10 mouse cellular contexts compared by ENCODE assay signal in genomic region chr1:168163521-168164233, GRCm38 (mm10).
A peak's percentile ranks its signal among the peaks of the same experiment; 100 is the strongest.
DNase-seq lines count a peak whose midpoint lies in the region; ATAC-seq lines count a peak whose summit lies in the region.
"Had no signal": no experiment of that assay in that cellular context is flagged by ENCODE, and none has a peak within 500 bp of the region (broad histone marks: within the 10 kb centered on the region; RNA-seq: fewer than 3 reads in every experiment).

No protein-coding gene starts in this region.

- peak; percentile 69; the same call in 1 of the 2 replicates for ATAC-seq in hindbrain, embryonic 14.5 days (ENCODE audit: low FRiP score)
- peak; percentile 40; the same call in 1 of the 2 replicates for ATAC-seq in midbrain, embryonic 13.5 days
- no peak for ATAC-seq in intestine, embryonic 16.5 days

- peak; percentile 5 for DNase-seq in ES-CJ7 (ENCODE audit: low read depth, low spot score)
- peak; percentile 65 for DNase-seq in adrenal gland, postnatal 14 days
- DNase-seq in hindbrain, embryonic 14.5 days (ENCODE audit: low spot score) = peak; percentile 30
- DNase-seq in right cerebral cortex, postnatal 14 days = no peak
- no peak for DNase-seq in natural killer cell, adult 2 months (ENCODE audit: low spot score in 2 of 2)
- DNase-seq: cerebellum, adult 2 months; heart, adult 2 months had no signal

- peaks cover 22% of the 10 kb centered on the region for H3K4me1 ChIP-seq in hindbrain, embryonic 14.5 days (replicated peaks; ENCODE audit: control insufficient read depth, insufficient read depth, low read length)
- H3K4me1 ChIP-seq in midbrain, embryonic 13.5 days (replicated peaks) = peaks cover 28% of the 10 kb centered on the region
- H3K4me1 ChIP-seq in intestine, embryonic 16.5 days (ENCODE audit: control insufficient read depth, insufficient read depth, low read length) = peaks cover 5% of the 10 kb centered on the region; the same call in 1 of the 2 replicates

- H3K27me3 ChIP-seq in hindbrain, embryonic 14.5 days (ENCODE audit: control insufficient read depth, insufficient read depth, low read length) = no peaks in the 10 kb centered on the region
- no peaks in the 10 kb centered on the region for H3K27me3 ChIP-seq in midbrain, embryonic 13.5 days
- no peaks in the 10 kb centered on the region for H3K27me3 ChIP-seq in intestine, embryonic 16.5 days (replicated peaks; ENCODE audit: control insufficient read depth, insufficient read depth, low read length)

- 28% methylated on average over 23 of the region's 23 CpGs for WGBS in hindbrain, embryonic 14.5 days
- 44% methylated on average over 23 of the region's 23 CpGs for WGBS in midbrain, embryonic 13.5 days
- 54% methylated on average over 23 of the region's 23 CpGs for WGBS in intestine, embryonic 16.5 days

- no peaks in the 10 kb centered on the region for H3K9me3 ChIP-seq in hindbrain, embryonic 14.5 days (ENCODE audit: control insufficient read depth, low read length)
- H3K9me3 ChIP-seq in midbrain, embryonic 13.5 days = no peaks in the 10 kb centered on the region
- H3K9me3 ChIP-seq in intestine, embryonic 16.5 days (ENCODE audit: control insufficient read depth, low read length) = no peaks in the 10 kb centered on the region
- H3K9me3 ChIP-seq: limb, embryonic 10.5 days had no signal

- peak overlapping the region; percentile 29; the same call in 1 of the 2 replicates for H3K9ac ChIP-seq in hindbrain, embryonic 14.5 days
- peak overlapping the region; percentile 2; the same call in 1 of the 2 replicates for H3K9ac ChIP-seq in midbrain, embryonic 13.5 days (replicated peaks)
- H3K9ac ChIP-seq in intestine, embryonic 16.5 days (ENCODE audit: low read depth, low read length) = no peak overlapping the region

- peaks cover 4% of the 10 kb centered on the region; the same call in 1 of the 2 replicates for H3K36me3 ChIP-seq in hindbrain, embryonic 14.5 days (replicated peaks; ENCODE audit: control insufficient read depth, insufficient read depth)
- H3K36me3 ChIP-seq in midbrain, embryonic 13.5 days = peaks cover 12% of the 10 kb centered on the region
- H3K36me3 ChIP-seq in intestine, embryonic 16.5 days (ENCODE audit: control insufficient read depth, insufficient read depth, low read length) = 0 out of 2 replicates have a peak, but pooled peaks cover 1% of the 10 kb centered on the region

- peak overlapping the region; percentile 66 for H3K27ac ChIP-seq in hindbrain, embryonic 14.5 days
- peak overlapping the region; percentile 72 for H3K27ac ChIP-seq in midbrain, embryonic 13.5 days
- H3K27ac ChIP-seq in intestine, embryonic 16.5 days (ENCODE audit: low read length) = no peak overlapping the region
- H3K27ac ChIP-seq: heart, adult 2 months; limb, embryonic 10.5 days had no signal

- H3K4me3 ChIP-seq in hindbrain, embryonic 14.5 days (replicated peaks; ENCODE audit: low read length) = peak overlapping the region; percentile 11; the same call in 1 of the 2 replicates
- no peak overlapping the region; the same call in 1 of the 2 replicates for H3K4me3 ChIP-seq in midbrain, embryonic 13.5 days (replicated peaks)
- H3K4me3 ChIP-seq in intestine, embryonic 16.5 days (ENCODE audit: low read length) = no peak overlapping the region
- H3K4me3 ChIP-seq: heart, adult 2 months; limb, embryonic 10.5 days had no signal

- peak overlapping the region; percentile 45 for H3K4me2 ChIP-seq in hindbrain, embryonic 14.5 days (replicated peaks)
- peak overlapping the region; percentile 32 for H3K4me2 ChIP-seq in midbrain, embryonic 13.5 days (replicated peaks)
- H3K4me2 ChIP-seq in intestine, embryonic 16.5 days (ENCODE audit: low read depth, low read length) = no peak overlapping the region

Comparison
In these comparisons a context has a peak if more than half of its experiments do, and no peak if none do; other contexts are left out.
1. DNase-seq: peak in ES-CJ7 (single experiment), adrenal gland, postnatal 14 days (single experiment) and hindbrain, embryonic 14.5 days (single experiment); none in right cerebral cortex, postnatal 14 days (single experiment) and natural killer cell, adult 2 months (0 of 2).